Mouse (Mus musculus) erythroblast, adult 5-6 weeks (primary cell): ENCODE data around the gene Gm9918. TPM values are rescaled to one million over a fixed set of nuclear protein-coding genes. Genes with fewer than 3 reads are reported as not detected.

ENCODE experiments used
- ATAC-seq: replicated peaks from 2 replicates; pipeline ENCODE4 v1.8.0; 2016; ENCODE audit warnings: moderate number of reproducible peaks, mild to moderate bottlenecking, moderate TSS enrichment, inconsistent platforms; ENCODE audit not compliant: poor library complexity, low FRiP score, severe bottlenecking
- total RNA-seq, 2 experiments: library from RNA; stranded (forward) in 1 of 2; stranded (reverse) in 1 of 2; fragments of 150-400 nt in 1 of 2; fragments of 200-764, 138-1000 nt in 1 of 2; gene quantifications; 2 replicates each; pipeline versions ENCODE4 v1.2.3 to v1.2.4; 2015 to 2017; ENCODE audit warnings: low replicate concordance in 2 of 2

Gene Gm9918
- total RNA-seq, 2 experiments from 2014 or later, result not detected

DNA sequence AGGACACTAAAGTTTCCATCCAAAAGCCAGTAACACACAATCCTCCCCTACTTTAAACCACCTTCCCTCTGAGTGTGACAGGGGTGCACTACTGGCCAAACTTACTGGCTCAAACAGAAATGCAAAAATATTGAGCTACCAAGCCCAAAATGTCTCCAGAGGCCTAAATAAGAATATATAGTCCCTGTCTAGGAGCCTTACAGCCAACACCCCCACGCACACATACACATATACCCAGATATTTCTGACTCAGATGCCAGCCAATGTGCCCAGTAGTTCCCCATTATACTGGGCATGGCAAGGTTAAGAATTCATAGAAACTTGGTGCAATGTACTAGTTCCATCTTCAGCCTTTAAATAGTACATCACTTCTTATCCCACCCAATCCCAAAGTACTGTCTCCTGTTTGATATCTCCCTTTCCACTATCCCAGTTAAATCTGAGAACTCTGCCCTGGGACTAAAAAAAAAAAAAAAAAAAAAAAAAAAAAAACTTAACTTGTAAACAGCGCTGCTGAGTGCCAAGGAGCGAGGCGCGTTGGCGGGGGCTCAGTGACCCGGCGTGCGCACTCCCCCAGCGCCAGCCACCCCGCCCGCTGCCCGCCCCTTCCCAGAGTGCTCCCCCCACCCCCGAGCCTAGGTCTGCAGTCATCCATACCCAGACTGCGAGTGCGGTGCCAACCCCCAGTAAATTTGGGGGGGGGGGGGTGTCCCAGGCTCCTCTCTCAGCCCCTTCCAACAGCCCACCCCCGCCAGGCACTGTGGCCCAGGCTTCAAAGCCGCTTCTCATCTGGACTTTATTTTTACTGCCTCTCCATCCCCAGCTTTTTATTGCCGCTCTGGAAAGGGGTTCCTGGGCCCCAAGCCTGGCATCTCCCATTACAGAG is 25.8 kb upstream of the Gm9918 start:
- no peak for ATAC-seq

DNA sequence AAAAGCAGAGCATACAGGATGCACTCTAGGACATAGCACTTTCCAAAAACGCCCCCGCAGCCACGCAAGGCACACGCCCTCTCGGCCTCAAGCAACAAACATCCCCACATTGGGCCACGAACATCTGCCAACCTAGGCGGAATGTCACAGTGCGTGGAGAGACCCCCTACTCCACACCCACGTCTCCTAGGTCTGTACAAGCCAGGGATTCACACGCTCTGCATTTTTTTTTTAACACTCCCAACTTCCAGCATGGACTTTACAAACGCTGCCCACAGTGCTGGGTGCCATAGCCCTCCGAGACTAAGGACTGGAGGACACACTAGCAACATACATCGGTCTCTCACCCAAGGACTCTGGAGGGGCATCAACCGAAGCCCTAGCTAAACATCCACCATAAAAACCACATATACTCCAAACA is 24.9 kb upstream of the Gm9918 start:
- no peak for ATAC-seq

DNA sequence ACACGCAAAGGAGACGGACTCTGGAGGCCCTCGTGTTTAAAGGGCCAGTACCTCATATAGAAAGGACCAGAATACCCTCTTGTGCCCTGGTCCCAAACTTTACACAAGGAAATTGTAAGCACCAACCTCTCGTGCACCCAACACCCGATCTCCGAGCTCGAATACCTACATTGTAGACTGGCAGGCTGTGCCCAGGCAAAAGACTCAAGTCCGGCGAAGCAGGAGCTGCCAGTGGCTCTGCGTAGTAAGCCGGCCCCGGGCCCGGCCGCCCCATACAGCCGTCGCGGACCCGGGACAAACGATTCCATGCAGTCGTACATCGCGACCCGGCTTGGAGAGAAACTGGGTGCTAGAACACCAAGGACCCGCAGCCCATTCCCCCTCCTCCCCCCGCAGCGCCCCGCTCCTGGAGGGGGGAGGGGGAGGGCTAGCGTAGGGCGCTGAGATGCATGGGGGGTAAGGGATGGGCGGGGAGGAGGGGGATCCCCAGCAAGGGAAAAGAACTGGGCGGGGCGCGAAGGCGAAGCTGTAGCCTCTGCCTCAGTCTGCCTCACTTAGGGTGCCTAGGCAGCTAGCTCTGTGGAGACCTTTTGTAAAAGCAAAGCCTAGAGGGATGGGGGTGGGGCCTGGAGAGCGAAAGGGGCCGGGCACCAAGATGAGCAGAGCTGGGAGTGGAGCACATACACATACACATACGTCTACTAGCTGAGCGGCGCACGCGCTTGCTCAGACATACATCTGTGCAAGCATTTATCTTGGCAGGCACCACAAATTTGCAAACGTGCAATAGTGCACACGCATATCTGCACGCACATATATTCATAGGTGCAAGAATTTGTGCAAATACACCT is 24.2 kb upstream of the Gm9918 start:
- ATAC-seq, result no peak

DNA sequence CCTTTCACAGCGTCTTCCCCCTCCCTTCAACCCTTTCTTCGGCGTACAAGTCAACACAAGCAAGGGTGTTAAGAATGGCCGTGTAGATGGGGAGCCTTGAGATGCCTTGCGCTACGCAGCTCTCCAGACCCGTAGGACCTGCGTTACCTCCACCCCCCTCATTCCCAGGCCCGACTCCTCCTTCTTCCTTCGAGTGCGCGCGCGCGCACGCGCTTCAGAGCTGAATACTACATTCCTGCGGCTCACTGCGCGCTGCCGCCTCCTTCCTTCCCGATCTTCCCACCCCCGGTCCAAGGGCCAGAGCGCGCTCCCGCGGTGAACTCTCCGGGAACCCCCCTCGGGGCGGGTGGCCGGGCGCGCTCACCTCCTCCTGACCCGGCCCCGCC is 23.5 kb upstream of the Gm9918 start:
- no peak for ATAC-seq

DNA sequence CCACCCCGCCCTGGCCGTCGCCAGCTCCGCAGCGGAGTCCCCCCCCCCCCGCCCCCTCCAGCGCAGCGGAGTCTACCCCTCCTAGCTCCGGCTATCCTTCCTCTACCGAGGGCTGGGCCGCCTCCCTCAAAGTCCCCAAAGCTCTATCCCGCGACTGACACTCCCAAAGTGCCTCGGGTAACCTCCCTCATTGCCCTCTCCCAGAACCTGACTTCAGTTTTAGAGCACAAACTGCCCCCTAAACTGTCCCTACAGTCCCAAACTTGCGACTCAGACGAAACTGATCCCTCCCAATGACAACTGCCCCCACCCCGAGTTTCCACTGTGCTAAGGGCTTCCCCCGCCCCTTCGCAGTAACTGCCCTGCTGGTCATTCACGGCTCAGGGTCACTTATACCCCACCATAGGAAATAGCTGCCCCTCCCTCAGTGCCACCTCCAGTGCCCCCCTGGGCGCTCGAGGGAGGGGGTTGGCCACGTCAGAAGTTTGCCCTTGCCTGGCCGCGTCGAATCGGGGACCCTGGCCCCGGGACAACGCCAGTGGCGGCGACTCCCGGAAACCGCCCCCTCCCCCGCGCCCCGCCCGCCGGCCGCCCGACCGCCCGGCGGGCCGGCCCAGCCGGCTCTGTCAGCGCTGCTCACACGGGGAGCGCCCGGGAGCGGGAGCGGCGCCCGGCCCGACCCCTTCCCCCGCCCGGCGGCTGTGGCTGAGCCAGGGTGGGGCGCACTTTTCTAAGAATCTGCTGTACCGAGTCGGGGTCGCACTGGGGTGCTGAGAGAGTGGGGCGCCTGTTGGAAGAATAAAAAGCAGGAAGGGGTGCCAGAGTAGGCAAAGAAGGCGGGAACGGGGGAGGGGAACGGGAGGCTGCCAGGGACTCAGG is 22.9 kb upstream of the Gm9918 start:
- ATAC-seq, result no peak

DNA sequence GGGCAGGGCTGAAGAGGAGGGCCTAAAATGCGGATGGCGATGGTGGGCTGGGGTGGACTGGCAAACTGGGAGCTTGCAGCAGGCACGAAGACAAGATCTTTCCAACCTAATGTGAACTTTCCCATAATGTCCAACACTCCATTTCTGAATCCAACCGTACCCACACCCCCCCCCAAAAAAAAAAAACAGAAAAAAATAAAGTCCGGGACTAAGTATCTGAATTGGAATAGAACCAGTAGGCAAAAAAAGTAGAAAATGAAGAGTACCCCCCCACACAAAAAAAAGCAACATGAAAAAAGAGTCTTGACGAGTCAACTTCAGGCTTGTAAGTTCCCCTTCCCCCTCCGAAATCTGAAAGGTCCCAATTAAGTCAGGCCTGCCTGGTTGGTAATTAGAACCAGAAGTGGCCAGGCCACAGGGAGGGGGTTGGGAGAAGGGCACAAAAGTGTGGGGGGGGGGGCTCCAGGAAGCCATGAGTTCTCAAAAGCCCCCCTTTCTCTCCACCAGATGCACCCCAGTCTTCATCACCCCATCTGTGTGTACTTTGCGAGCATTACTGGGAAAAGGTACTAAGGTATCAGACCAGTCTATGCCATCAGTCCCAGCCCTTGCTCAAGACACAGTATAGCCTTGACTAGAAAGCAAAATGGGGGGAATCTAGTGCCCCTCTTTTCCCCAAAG is 22.1 kb upstream of the Gm9918 start:
- no peak for ATAC-seq

DNA sequence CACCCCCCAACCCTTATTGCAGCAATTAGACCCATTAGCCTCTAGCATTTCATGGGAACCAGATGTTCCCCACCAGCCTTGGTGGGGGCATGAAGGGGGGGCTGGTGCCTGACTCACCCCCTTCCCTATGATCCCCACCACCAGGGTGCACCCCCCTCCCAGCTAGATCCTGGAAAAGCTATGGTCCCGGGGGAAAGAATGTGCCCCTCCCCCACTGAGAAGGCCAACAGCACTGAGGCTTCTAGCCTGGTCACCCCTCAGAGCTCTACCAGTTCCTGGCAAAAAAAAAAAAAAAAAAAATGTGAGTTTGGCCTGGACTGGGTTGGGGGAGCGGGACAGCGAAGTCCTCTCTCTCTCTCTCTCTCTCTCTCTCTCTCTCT is 21.6 kb upstream of the Gm9918 start:
- no peak for ATAC-seq

DNA sequence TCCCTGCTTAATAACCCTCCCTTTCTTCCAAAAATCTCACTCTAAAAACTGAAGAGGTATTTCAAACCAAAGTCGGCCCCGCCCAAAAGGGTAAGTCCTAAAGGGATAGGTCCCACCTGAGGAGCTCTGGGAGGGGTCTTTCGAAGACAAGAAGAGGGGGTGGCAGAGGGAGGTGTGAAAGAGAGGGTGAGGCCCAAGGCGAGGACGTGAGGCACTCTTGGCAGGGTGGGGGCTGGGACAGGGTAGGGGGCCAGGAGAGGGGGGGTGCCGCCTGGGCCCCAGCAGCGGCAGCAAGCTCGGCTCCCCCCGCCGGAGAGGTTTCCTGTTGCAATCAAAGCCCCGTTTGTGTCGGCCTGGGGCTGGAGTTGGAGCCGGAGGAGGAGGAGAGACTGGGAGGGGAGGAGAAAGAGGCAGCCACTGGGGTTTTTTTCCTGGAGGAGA is 21.1 kb upstream of the Gm9918 start:
- ATAC-seq, result no peak

DNA sequence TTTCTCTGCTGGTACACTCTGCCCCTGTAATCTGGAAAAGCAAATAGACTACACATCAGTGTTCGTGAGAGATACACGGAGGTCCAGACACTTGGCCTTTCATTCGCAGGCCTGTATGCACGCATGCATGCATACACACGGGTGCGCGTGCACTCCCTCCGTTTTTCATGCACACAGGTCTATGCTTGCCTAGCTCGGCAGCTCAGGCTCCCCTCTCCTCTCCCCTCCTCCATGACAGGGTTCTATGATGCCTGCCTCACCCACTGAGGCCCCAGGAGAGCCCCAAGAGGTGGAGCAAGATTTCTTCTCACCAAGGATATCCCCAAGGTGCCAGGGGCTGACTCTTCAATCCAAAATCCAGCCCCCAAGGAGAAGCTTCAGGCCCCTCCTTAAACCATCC is 20.4 kb upstream of the Gm9918 start:
- ATAC-seq, result no peak

DNA sequence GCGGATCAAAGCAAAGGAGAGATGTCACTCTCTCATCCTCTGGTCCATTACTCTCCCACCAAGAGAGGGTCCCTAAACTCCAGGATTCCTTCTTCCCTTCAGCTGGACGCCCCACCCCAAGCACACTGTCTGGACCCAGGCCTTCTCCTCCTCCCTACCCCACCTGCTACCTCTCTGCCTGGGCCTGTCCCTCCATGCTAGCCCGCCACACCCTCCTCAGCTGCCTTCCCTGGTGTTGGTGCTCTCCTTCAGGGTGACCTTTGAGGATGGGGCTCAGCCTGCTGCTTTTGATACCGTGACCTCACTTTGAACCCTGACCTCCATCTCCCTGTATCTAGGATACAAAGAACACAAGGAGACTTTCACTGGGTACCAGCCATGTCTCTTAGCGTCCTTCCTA is 19.8 kb upstream of the Gm9918 start:
- ATAC-seq, result no peak

DNA sequence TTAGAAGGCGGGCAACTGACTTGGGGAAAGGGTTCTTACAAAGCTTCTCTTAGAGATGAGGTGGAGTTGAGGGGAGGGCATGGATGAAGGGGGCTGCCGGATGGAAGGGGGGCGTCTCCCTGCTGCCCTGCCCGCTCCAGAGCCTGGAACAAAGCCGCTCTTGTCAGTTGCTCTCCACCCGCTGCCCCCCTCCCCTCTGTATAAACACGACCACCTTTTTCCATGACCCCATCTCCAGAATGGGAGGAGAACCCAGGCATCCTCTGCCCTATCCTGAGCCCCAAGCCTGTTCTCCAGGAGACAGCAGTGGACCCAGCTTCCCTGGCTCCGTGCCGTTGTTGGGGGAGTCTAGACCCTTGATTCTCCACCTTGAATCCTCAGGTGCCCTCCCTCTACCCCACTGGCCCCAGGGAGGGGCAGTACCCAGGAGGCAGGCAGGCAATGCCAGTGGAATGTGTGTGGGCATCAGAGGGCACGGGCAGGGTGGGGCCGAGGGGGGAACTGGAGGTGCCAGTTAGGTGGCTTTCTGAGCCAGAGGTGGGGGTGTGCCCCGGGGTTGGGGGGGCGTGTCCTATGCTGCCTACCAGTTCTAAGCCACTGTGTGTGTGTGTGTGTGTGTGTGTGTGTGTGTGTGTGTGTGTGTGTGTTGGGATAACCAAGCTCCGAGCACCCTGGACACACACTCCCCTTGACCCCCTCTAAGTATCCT is 14.7 kb upstream of the Gm9918 start:
- no peak for ATAC-seq

DNA sequence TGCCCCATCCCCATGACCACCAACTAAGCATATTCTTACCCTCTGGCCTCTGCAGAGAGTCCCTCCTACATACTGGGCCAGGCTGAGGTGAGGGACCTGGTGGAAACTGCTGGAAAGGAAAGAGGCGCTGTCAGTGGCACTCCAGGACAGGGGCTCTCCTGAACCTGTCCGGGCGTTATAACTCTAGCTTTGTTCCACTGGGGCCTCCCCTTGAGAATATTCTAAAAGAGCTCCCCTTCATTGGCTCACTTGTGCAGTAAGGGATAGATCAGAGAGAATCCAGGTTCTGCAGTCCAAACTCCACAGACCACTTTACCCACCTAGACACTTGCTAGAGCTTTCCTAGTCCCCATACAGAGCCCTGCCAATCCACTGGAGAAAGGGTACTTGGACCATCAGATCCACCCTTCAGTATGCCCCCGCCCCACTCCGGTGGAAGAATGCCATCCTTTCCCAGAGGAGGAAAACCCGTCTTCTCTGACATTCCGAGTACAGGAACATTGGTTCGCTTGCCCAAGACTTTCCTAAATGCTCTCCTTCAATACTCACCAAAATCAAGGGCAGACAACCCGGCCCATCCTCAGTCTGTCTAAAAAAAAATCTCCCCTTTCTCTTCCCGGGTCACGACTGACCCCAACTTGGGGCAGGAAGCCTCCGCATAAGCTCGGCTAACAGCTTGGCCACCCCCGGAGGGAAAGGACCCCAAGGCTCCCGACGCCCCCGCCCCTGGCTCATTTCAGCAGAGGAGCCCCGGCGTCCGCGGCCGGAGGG is 13.7 kb upstream of the Gm9918 start:
- no peak for ATAC-seq

DNA sequence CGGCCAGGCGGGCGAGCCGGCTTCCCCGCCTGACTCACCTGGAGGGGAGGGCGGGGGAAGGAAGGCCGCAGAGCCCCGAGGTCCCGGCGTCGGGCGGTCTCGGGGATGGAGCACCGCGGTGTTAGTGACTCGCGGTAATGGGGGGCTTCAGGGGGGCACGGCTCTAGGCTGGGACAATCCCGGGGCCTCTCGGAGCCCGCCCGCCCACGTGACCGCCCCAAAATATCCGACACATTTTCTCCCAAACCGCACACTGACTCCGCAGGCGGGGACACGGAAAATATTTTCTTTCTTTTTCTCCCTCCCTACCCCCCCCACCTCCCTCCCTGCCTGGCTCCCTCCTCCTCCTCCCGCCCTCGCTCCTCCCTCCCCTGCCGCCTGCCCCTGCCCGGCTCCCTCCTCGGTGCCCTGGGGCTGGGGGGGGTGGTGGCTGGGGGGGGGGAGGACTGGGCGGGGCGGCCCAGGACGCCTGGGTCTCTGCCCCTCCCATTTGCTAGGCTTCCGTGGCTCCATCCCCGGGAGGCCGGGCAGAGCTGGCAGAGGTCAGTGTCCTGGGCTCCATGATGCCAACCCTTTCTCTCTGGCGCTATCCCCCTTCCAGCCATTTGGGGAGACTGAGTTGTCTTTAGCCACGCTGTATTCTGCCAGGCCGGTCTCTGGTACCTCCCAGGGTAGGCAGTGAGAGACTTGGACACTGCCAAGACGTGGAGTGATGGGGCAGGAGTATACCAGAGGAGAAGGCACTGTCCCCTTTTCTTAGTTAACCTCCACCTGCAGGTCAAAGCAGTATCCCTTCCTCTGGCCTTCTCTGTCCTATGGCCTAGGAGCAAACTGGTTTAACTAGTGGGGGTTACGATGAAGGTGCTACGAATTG is 12.9 kb upstream of the Gm9918 start, which contains the start of gene Rarg:
Gene Rarg, minus strand, starts transcription at position 316 of the 874 bp plus-strand sequence.
- no peak for ATAC-seq

DNA sequence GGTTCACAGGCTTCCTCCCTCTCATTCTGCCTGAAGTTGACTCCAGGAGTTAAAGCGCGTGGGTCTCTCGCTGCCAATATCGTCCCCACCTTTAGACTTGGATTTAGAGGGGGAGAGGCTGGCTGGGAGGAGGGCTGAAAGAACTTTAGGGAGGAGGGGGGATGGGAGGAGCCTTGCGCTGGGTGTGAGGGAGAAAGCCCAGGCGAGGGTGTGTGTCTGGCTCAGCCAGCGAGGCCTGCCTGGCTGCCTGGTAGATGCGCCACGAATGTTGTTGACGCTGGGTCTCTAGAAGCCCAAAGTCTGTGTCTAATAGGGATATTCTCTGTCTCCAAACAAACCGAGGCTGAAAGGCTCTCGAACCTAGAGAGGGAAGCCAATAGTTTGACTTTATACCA is 12.3 kb upstream of the Gm9918 start:
- no peak for ATAC-seq

DNA sequence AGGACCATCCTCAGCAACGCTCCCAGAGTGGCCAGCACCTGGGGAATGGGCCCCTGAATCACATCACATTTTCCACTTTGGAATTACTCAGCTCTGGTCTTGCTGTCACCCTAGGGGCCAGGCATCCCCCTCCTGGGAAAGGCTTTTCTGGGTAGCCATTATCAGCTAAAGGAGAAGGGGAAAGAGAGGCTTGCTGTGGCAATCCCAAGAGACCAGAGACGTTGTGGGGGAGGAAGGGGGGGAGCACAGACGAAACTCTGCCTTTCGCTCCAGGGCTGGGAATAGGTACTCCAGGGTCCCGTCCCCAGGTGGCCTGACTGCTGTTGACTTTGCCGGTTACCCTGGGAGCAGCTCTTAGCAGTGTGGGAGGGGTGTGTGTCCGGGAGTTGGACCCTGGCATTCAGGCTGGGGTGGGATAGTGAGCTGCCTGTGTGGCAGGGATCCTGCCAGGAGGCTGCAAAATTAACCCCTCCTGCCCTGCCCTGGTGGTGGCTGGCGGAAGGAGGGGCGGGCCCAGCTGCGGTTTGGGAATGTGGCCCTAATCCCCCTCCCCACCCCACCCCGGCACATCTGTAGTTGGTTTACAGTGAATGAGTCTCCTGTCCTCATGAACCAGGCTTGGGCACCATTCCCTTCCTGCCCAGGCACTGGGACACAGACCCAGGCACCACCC is 11.6 kb upstream of the Gm9918 start:
- ATAC-seq, result no peak

DNA sequence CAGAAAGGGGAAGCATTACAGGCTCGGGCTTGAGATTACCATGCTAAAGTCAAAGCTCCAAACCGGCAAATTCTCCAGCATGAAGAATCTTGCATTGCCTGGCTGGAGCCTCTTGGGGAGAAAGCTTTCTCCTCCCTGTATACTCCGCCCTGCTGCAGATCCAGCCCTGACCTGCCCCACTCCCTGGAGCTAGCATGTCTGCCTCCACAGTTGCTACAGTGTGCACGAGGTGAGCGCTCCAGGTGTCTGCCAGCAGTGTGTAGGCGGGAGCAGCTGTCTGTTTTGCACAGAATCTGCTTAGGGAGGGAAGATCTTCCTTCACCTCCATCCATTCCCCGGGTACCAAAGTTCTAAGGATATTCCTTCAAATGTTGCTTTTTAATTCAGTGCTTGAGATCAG is 7.8 kb upstream of the Gm9918 start:
- no peak for ATAC-seq

DNA sequence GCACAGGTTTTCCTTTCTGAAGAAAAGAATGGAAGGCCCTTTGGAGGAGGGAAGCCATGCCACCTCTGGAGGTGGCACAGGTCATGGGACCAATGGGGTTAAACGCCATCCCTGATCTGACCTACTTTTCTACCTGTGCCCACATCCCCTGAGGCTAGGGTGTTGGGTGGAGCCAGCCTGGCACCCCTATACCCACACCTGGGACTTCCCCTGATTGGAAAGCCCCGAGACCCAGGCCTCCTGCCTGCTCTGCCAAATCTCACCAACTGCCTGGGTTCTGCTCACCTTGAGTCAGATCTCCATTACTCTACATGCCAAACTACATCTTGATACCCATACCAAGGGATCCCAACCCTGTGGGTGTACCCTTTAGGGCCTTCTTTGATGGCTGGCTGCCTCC is 7.3 kb upstream of the Gm9918 start:
- ATAC-seq, result no peak
